Comparison of ENCODE assay signal across 8 mouse cellular contexts in the genomic region with DNA sequence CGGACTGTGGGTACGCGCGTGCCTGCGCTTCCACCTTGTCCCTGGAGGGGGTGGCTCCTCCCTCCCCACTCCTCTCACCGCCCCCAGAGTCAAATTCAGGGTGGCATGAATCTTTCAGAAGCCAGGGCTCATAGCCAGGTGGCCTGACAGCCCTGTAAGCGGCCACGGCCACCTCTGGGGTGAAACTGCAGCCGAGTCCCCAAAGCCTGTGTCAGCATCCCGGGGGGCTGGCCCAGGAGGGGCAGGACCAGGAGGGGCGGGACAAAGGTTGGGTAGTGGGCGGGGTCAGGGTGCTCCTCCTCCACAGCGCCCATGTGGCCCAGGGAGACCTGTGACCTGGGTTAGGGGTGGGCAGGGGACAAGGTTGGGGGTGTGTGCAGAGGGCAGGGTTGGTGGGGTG. TPM values are rescaled to one million over a fixed set of nuclear protein-coding genes. Genes with fewer than 3 reads are reported as not detected.
A peak's percentile ranks its signal among the peaks of the same experiment; 100 is the strongest.
DNase-seq lines count a peak whose midpoint lies in the region; ATAC-seq lines count a peak whose summit lies in the region.

No protein-coding gene starts in this region.

- no peak overlapping the region for H3K27ac ChIP-seq in hindbrain, embryonic 15.5 days (replicated peaks)
- H3K27ac ChIP-seq in midbrain, embryonic 12.5 days (replicated peaks) = no peak overlapping the region

- no peaks in the 10 kb centered on the region for H3K9me3 ChIP-seq in hindbrain, embryonic 15.5 days
- no peaks in the 10 kb centered on the region for H3K9me3 ChIP-seq in midbrain, embryonic 12.5 days

- H3K27me3 ChIP-seq in hindbrain, embryonic 15.5 days = no peaks in the 10 kb centered on the region
- peaks cover 9% of the 10 kb centered on the region; the same call in 1 of the 2 replicates for H3K27me3 ChIP-seq in midbrain, embryonic 12.5 days

- peak overlapping the region; percentile 44 for H3K4me2 ChIP-seq in hindbrain, embryonic 15.5 days
- peak overlapping the region; percentile 34 for H3K4me2 ChIP-seq in midbrain, embryonic 12.5 days (replicated peaks)

- 11% methylated on average over 13 of the region's 13 CpGs for WGBS in hindbrain, embryonic 15.5 days
- 7% methylated on average over 13 of the region's 13 CpGs for WGBS in midbrain, embryonic 12.5 days

- 0 out of 2 replicates have a peak overlapping the region, but pooled peaks have one; percentile 25 for H3K9ac ChIP-seq in hindbrain, embryonic 15.5 days
- H3K9ac ChIP-seq in midbrain, embryonic 12.5 days (replicated peaks) = peak overlapping the region; percentile 1; the same call in 1 of the 2 replicates

- peak; percentile 53 for DNase-seq in kidney, postnatal 10 days
- no peak for DNase-seq in kidney, adult 9 months
- peak; percentile 79 to 86 for DNase-seq in adrenal gland, postnatal 36 days
- DNase-seq in right cerebral cortex, postnatal 14 days = no peak
- DNase-seq in layer of hippocampus, adult 9-10 months (ENCODE audit: low spot score) = no peak
- no peak for DNase-seq in kidney, adult 11 months

- H3K4me3 ChIP-seq in hindbrain, embryonic 15.5 days = peak overlapping the region; percentile 19
- H3K4me3 ChIP-seq in midbrain, embryonic 12.5 days = no peak overlapping the region

- no peaks in the 10 kb centered on the region for H3K36me3 ChIP-seq in hindbrain, embryonic 15.5 days
- H3K36me3 ChIP-seq in midbrain, embryonic 12.5 days = no peaks in the 10 kb centered on the region

- ATAC-seq in hindbrain, embryonic 15.5 days (ENCODE audit: low FRiP score, low read depth) = no peak
- no peak for ATAC-seq in midbrain, embryonic 12.5 days (ENCODE audit: low FRiP score, low read depth)

- peaks cover 32% of the 10 kb centered on the region for H3K4me1 ChIP-seq in hindbrain, embryonic 15.5 days (replicated peaks)
- H3K4me1 ChIP-seq in midbrain, embryonic 12.5 days = peaks cover 35% of the 10 kb centered on the region

RNA-seq across cellular contexts. Expression of a gene that starts 57.9 kb away (rescaled TPM):
- total RNA-seq in adrenal gland, postnatal 36 days (2021) = 10 to 100 TPM; 13.2 to 18.5 TPM
- polyA plus RNA-seq in hindbrain, embryonic 15.5 days (2015; fragmentation: Nextera tagmentation; extraction: Ambion mirVana) = 3.8 and 3.9 TPM in 2 replicates
- 2.9 and 3.1 TPM in 2 replicates for polyA plus RNA-seq in midbrain, embryonic 12.5 days (2016; fragmentation: Nextera tagmentation; extraction: Ambion mirVana)

Comparison
In these comparisons a context has a peak if more than half of its experiments do, and no peak if none do; other contexts are left out.
1. DNase-seq: peak in kidney, postnatal 10 days (single experiment) and adrenal gland, postnatal 36 days (2 of 2); none in kidney, adult 9 months (single experiment), right cerebral cortex, postnatal 14 days (single experiment), layer of hippocampus, adult 9-10 months (single experiment) and kidney, adult 11 months (single experiment).